Mouse (Mus musculus): ENCODE data around the gene Prdx5.
A peak's percentile ranks its signal among the peaks of the same experiment; 100 is the strongest.

The Prdx5 gene

GRCm38 (mm10) chr19:6909507-6910289 lies at the start of gene Prdx5, which contains the start of gene Trmt112:
Gene Prdx5 (minus strand): TSS chr19:6910106.
Gene Trmt112 (plus strand): TSS chr19:6909698.
- DNase-seq = peak; percentile 85 to 90

- DNase-seq = no peak
These were observed 46.6 kb upstream of the Prdx5 start for GRCm38 (mm10) chr19:6956461-6956860.

- DNase-seq = no peak
These were observed 45.5 kb upstream of the Prdx5 start for GRCm38 (mm10) chr19:6955424-6955823.

- DNase-seq = peak in 1 of 2 experiments; percentile 47
These were observed 44.1 kb upstream of the Prdx5 start for GRCm38 (mm10) chr19:6954046-6954445.

- DNase-seq = peak in 1 of 2 experiments; percentile 22
These were observed 42.8 kb upstream of the Prdx5 start for GRCm38 (mm10) chr19:6952712-6953037.

- DNase-seq = peak; percentile 69 to 79
These were observed 42.2 kb upstream of the Prdx5 start for GRCm38 (mm10) chr19:6951994-6952711.

- DNase-seq = peak; percentile 92 to 93
These were observed 41.6 kb upstream of the Prdx5 start for GRCm38 (mm10) chr19:6951381-6951968.

- peak; percentile 56 to 69 for DNase-seq
These were observed 40.8 kb upstream of the Prdx5 start for GRCm38 (mm10) chr19:6950613-6951153.

- DNase-seq = no peak
These were observed 40.0 kb upstream of the Prdx5 start for GRCm38 (mm10) chr19:6949951-6950350.

- DNase-seq = no peak
These were observed 39.6 kb upstream of the Prdx5 start for GRCm38 (mm10) chr19:6949532-6949931.

GRCm38 (mm10) chr19:6948186-6948585 lies 38.3 kb upstream of the Prdx5 start:
- peak; percentile 80 to 84 for DNase-seq

GRCm38 (mm10) chr19:6947742-6948141 lies 37.8 kb upstream of the Prdx5 start:
- no peak for DNase-seq

GRCm38 (mm10) chr19:6943709-6944108 lies 33.8 kb upstream of the Prdx5 start:
- no peak for DNase-seq

GRCm38 (mm10) chr19:6942764-6943163 lies 32.9 kb upstream of the Prdx5 start:
- DNase-seq = no peak

GRCm38 (mm10) chr19:6942249-6942691 lies 32.4 kb upstream of the Prdx5 start, which contains the start of gene Gpr137:
Gene Gpr137 (minus strand): TSS chr19:6942480.
- DNase-seq = peak; percentile 90 to 94

GRCm38 (mm10) chr19:6941372-6942248 lies 31.7 kb upstream of the Prdx5 start, which contains the start of gene Bad:
Gene Bad (plus strand): TSS chr19:6941861.
- DNase-seq = peak; percentile 93 to 95

GRCm38 (mm10) chr19:6940396-6941351 lies 30.8 kb upstream of the Prdx5 start:
- DNase-seq = no peak

GRCm38 (mm10) chr19:6939106-6940002 lies 29.4 kb upstream of the Prdx5 start:
- no peak for DNase-seq

- DNase-seq = peak; percentile 59 to 66
These were observed 27.9 kb upstream of the Prdx5 start for GRCm38 (mm10) chr19:6937541-6938465.
